Mouse (Mus musculus): ENCODE measurements at regions not wholly inside any gene's neighbourhood (a gene's known extent, or its start where the extent isn't known, plus 50 kb on each side); places are given as distances from the start of the nearest gene placed in this dataset.
"Not testable (repeated sequence)": the region's sequence is repeated elsewhere in the genome, so short reads cannot be mapped to it uniquely, and the experiment has no call there.

DNA sequence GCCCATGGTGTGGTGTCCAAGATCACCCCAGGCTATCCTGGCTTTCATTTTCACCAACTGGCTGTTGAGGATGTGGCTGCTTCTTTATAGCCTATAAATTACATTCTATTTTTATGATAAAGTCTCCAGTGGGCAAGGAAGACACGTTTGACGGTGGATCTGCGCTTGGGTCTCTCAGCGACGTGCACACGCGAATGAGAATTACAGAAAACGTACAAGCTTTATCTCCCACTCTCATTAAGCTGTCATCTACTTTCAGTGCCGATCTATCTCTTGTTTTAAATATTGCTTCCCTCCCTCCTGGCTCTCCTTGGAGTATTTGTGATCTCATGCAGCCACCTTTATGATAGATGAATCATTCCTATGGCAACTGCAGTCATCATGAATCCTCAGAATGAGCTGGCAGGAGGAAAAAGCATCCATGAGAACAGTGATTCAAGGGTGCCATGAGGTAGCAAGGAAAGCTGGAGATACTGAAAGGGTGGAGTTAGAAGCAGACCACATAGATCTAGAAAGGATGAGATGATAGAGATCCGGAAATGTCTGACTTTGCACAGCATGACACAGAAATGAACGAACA, 568.0 kb upstream of the Klhl29 start:
- H3K4me3 ChIP-seq = no peak overlapping the region
- no peak overlapping the region for H3K27ac ChIP-seq
- WGBS = 91% methylated on average over 11 of the region's 11 CpGs
- no peak overlapping the region for H3K4me2 ChIP-seq
- H3K4me1 ChIP-seq = no peaks in the 10 kb centered on the region
- H3K9me3 ChIP-seq = no peaks in the 10 kb centered on the region
- no peak overlapping the region for H3K9ac ChIP-seq
- no peaks in the 10 kb centered on the region for H3K36me3 ChIP-seq
- no peaks in the 10 kb centered on the region for H3K27me3 ChIP-seq
- no peak for ATAC-seq (ENCODE audit: insufficient number of reproducible peaks, insufficient read depth, low FRiP score, low TSS enrichment, low read depth)

DNA sequence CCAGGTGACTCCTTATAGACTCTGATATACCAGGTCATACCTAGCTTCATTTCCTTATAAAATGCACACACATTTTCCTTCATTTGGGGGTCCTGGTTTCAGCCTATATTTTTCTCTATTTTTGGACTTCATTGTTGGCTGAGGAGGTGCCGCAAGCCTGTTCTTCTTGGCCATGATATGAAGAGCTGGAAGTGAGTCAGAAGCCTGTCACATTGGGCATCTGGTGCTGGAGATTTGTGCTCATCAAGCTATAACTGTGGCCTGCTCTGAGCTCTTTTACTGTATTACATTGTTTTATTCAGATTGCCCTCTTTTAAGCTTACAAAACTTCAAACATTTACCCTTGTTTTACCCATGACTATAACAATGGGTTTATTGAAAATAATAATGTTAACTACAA, 545.8 kb upstream of the Klhl29 start:
- H3K4me1 ChIP-seq = no peaks in the 10 kb centered on the region
- no peak for ATAC-seq (ENCODE audit: insufficient number of reproducible peaks, insufficient read depth, low FRiP score, low TSS enrichment, low read depth)
- no peak overlapping the region for H3K27ac ChIP-seq
- H3K9me3 ChIP-seq = no peaks in the 10 kb centered on the region
- no peak overlapping the region for H3K4me3 ChIP-seq
- H3K27me3 ChIP-seq = no peaks in the 10 kb centered on the region
- H3K4me2 ChIP-seq = no peak overlapping the region
- H3K36me3 ChIP-seq = no peaks in the 10 kb centered on the region
- WGBS = 98% methylated on average over 1 of the region's 1 CpGs
- no peak overlapping the region for H3K9ac ChIP-seq

DNA sequence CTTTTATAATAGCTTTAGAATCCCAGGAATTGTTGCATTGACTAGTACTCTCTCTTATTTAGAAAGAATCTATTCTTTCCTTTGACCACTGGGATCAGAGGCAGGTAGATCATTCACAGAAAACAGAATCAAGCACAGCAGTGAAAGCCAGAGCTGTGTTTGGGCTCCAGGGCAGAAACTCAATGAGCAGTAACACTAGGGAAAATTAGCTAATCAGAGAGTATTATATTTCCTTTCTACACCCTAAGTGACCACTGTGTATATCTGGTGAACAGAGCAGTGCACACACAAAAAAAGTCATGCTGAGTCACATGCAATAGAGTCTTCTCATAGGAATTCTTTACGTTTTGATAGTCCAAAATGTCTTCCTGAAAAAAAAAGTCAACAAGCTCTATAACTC, 542.5 kb upstream of the Klhl29 start:
- Histone ChIP-seq H3K27me3 (no peaks in the 10 kb centered on the region), H3K4me1 (no peaks in the 10 kb centered on the region), H3K9ac (no peak overlapping the region), H3K9me3 (no peaks in the 10 kb centered on the region), H3K4me3 (no peak overlapping the region), H3K36me3 (no peaks in the 10 kb centered on the region), H3K27ac (no peak overlapping the region), H3K4me2 (no peak overlapping the region)
- no peak for ATAC-seq (ENCODE audit: insufficient number of reproducible peaks, insufficient read depth, low FRiP score, low TSS enrichment, low read depth)
- 60% methylated on average over 1 of the region's 1 CpGs for whole genome bisulfite sequencing

DNA sequence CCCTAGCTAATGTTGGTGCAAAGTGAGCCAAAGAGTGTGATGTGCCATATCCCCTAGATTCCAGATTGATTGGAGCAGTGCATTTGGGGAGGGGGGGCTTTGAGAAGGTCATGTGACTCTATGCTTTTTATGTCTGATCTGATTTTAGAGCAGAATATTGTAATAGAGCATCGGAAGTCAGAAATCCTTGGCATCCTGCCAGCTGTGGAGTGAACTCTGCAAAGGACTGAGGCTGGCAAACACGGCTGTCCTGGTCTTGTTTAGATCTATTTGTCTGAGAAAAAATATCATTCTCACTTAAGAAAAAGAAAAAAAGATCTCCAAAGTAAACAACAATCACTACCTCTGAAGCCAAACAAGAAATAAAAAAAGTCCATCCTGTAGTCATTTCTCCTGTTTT, 530.8 kb upstream of the Klhl29 start:
- Histone ChIP-seq H3K4me3 (no peak overlapping the region), H3K27ac (no peak overlapping the region), H3K4me1 (no peaks in the 10 kb centered on the region), H3K9ac (no peak overlapping the region), H3K36me3 (no peaks in the 10 kb centered on the region), H3K27me3 (no peaks in the 10 kb centered on the region), H3K4me2 (no peak overlapping the region), H3K9me3 (no peaks in the 10 kb centered on the region)
- ATAC-seq (ENCODE audit: insufficient number of reproducible peaks, insufficient read depth, low FRiP score, low TSS enrichment, low read depth) = no peak
- WGBS = 37% methylated on average over 2 of the region's 2 CpGs

DNA sequence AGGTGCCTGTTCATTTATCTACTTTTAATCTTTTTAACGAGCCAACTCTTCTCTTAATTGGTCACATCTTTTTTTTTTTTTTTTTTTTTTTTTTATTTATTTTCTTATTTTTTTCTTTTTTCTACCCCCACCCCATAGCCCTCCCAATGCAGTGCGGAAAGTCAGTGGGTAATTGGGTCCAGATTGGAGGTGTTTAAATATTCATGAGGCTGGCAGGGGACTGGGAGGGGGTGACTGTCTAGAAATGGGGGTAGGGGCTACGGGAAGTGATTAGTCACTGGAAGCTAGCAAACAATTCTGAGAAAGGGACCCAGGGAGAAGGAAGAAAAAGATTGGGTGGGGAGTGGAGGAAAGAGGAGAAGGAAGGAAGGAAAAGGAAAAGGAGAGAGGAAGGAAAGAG, 516.3 kb upstream of the Klhl29 start:
- H3K9me3 ChIP-seq; H3K9ac ChIP-seq; H3K36me3 ChIP-seq; H3K4me3 ChIP-seq; H3K4me1 ChIP-seq; H3K27ac ChIP-seq; H3K4me2 ChIP-seq; ATAC-seq (ENCODE audit: insufficient number of reproducible peaks, insufficient read depth, low FRiP score, low TSS enrichment, low read depth); H3K27me3 ChIP-seq: not testable (repeated sequence)
- WGBS = 37% methylated on average over 2 of the region's 3 CpGs

DNA sequence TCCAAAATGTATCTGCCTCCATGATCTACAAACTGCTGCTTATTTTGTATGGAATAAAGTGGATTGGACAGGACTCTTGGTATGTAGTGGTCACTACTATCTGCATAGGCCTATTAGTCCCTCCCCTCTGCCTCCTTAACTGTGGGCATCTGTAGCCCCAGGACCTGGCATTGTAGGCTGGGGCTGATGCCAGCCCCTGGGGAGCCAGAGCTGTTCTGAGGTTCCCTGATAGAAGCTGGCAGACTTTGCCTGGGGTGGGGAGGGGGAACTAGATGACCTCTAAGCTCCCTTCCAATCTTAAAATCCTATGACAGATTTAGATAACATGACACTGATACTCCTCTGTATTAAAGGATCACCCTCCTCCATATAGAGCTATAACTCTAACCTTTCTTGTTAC, 491.2 kb upstream of the Klhl29 start:
- Histone ChIP-seq H3K9me3 (no peaks in the 10 kb centered on the region), H3K27me3 (no peaks in the 10 kb centered on the region), H3K27ac (no peak overlapping the region), H3K9ac (no peak overlapping the region), H3K4me3 (no peak overlapping the region), H3K4me2 (no peak overlapping the region), H3K36me3 (no peaks in the 10 kb centered on the region), H3K4me1 (no peaks in the 10 kb centered on the region)
- no peak for ATAC-seq (ENCODE audit: insufficient number of reproducible peaks, insufficient read depth, low FRiP score, low TSS enrichment, low read depth)

DNA sequence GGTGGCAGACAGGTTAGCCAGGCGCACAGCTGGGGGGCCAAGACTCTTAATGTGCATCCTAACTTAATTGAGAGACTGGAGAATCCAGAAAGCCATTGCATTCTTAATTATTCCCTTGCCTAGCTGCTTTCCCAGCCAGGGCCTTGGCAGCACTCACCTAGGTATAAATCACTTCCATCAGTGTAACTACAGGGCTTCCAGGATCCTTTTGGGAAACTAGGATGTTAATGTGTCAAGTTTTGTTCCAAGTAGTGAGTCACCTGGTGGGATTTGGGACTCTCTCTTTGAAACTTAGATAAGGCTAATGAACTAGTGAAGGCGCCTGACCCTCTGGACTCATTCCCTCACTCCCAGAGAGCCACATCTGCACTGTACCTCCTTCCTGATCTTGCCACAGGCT, 484.3 kb upstream of the Klhl29 start:
- 0 out of 2 replicates have a peak, but pooled peaks cover 5% of the 10 kb centered on the region for H3K4me1 ChIP-seq
- 62% methylated on average over 2 of the region's 2 CpGs for WGBS
- H3K36me3 ChIP-seq = no peaks in the 10 kb centered on the region
- ATAC-seq (ENCODE audit: insufficient number of reproducible peaks, insufficient read depth, low FRiP score, low TSS enrichment, low read depth) = no peak
- H3K9me3 ChIP-seq = no peaks in the 10 kb centered on the region
- no peak overlapping the region for H3K4me3 ChIP-seq
- no peak overlapping the region for H3K27ac ChIP-seq
- no peaks in the 10 kb centered on the region for H3K27me3 ChIP-seq
- no peak overlapping the region for H3K9ac ChIP-seq
- no peak overlapping the region for H3K4me2 ChIP-seq

DNA sequence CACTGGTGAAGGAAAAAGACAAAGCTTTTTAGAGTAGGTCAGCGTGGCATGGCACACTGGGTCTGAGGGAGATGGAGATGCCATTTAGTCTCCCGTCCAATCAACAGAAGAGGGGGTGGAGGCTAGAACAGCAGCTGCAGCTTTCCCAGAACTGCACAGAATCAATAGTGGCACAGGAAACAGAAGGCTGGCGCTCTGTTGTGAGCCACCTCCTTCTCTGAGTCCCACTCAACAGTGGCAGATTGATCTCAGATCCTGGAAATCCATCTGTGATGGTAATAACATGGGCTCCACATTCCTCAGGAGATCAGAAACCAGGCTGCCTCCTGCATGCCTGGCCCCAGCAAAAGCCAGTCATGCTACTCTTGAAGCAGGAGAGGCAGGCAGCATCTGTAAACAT, 480.9 kb upstream of the Klhl29 start:
- H3K27me3 ChIP-seq = no peaks in the 10 kb centered on the region
- H3K4me3 ChIP-seq = no peak overlapping the region
- no peak for ATAC-seq (ENCODE audit: insufficient number of reproducible peaks, insufficient read depth, low FRiP score, low TSS enrichment, low read depth)
- WGBS = 55% methylated on average over 3 of the region's 3 CpGs
- H3K9ac ChIP-seq = no peak overlapping the region
- H3K9me3 ChIP-seq = no peaks in the 10 kb centered on the region
- H3K4me2 ChIP-seq = no peak overlapping the region
- 0 out of 2 replicates have a peak, but pooled peaks cover 5% of the 10 kb centered on the region for H3K4me1 ChIP-seq
- no peak overlapping the region for H3K27ac ChIP-seq
- no peaks in the 10 kb centered on the region for H3K36me3 ChIP-seq

DNA sequence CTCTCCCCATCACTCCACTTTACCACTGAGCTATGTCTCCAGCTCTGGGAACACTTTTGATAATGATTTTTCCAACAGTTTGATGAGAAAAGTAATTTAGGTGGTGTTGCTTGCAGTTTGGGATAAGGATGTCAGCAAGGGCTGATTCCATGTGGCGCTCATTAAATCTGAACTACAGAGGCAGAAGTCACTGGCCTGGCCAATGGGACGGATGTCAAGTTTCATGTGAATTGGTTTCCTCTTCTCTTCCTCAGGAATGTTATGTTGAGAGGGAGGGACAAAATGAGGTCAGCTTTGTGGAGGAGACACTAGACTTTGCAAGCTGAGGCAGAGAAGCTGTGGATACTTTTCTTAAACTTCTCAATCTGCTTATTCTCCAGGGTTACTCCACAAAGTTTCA, 434.9 kb upstream of the Klhl29 start:
- no peak overlapping the region for H3K4me3 ChIP-seq
- 55% methylated on average over 2 of the region's 2 CpGs for WGBS
- H3K4me2 ChIP-seq = no peak overlapping the region
- no peak for ATAC-seq (ENCODE audit: insufficient number of reproducible peaks, insufficient read depth, low FRiP score, low TSS enrichment, low read depth)
- H3K9me3 ChIP-seq = no peaks in the 10 kb centered on the region
- no peak overlapping the region for H3K27ac ChIP-seq
- H3K9ac ChIP-seq = no peak overlapping the region
- H3K4me1 ChIP-seq = peaks cover 9% of the 10 kb centered on the region
- no peaks in the 10 kb centered on the region for H3K36me3 ChIP-seq
- peaks cover 4% of the 10 kb centered on the region for H3K27me3 ChIP-seq

DNA sequence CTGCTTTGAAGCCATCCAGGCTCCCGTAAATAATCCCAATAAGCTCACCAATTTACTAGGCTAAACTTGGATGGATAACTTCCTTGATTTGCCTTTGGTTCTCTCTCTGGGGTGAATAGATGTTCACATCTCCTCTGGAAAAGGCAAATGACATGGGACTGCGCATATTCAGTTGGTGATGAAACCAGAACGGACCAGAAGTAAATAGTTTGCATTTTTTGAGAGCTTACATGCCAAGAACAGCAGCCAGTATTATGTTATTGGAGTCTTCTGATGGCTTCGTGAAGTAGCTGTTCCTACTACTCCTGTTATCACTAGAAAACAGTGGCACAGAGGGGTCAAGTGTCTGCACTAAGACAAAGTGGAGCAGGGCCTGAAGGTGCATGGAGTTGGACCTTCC, 434.5 kb upstream of the Klhl29 start:
- Histone ChIP-seq H3K27me3 (peaks cover 4% of the 10 kb centered on the region), H3K4me2 (no peak overlapping the region), H3K36me3 (no peaks in the 10 kb centered on the region), H3K9me3 (no peaks in the 10 kb centered on the region), H3K27ac (no peak overlapping the region), H3K4me1 (peaks cover 9% of the 10 kb centered on the region), H3K9ac (no peak overlapping the region), H3K4me3 (no peak overlapping the region)
- 58% methylated on average over 4 of the region's 4 CpGs for WGBS
- no peak for ATAC-seq (ENCODE audit: insufficient number of reproducible peaks, insufficient read depth, low FRiP score, low TSS enrichment, low read depth)

DNA sequence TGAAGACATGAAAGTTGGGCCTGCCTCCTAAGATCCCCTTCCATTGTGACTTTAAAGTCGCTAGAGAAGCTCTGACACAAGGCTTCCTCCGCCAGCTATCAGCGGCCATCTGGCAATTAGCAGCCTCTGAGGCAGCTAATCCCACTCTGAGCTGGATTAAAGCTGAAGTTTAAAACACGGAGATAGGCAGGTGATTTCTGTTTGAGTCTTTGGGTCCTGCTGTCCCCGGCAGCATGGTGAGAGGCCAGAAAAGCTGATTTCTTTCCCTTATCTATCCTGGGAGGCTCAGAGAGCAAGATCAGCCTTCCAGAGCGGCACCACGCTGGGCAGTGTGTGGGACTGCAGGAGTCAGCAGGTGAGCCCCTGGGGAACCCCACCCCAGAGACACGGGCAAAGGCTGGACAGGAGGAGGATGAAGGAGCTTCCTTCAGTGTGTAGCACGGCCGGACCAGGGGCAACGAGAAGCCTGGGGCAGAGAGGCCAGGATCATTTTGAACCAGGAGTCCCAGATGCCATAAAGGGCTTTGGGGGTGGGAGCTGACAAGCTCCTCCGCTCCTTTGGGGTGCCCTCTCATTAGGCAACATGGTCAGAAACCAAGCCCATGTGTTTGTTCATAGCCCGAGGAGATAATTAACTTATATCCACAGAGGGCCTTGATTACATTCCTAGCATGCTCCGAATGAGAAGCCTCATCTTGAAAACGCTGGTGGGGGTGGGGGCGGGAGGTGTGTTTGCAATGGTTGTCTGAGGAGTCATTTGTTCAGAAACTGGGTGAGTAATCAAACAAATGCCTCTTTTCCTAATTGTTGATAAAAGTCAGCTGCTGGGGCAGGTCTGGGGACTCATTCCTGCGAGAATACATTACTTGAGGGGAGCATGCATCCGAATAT, 432.8 kb upstream of the Klhl29 start:
- Histone ChIP-seq H3K27ac (no peak overlapping the region), H3K4me1 (peaks cover 9% of the 10 kb centered on the region), H3K4me3 (no peak overlapping the region), H3K9ac (0 out of 2 replicates have a peak overlapping the region, but pooled peaks have one; percentile 0), H3K36me3 (no peaks in the 10 kb centered on the region), H3K27me3 (peaks cover 4% of the 10 kb centered on the region), H3K9me3 (no peaks in the 10 kb centered on the region), H3K4me2 (peak overlapping the region; percentile 18; the same call in 1 of the 2 replicates)
- WGBS = 13% methylated on average over 18 of the region's 18 CpGs
- ATAC-seq (ENCODE audit: insufficient number of reproducible peaks, insufficient read depth, low FRiP score, low TSS enrichment, low read depth) = no peak

DNA sequence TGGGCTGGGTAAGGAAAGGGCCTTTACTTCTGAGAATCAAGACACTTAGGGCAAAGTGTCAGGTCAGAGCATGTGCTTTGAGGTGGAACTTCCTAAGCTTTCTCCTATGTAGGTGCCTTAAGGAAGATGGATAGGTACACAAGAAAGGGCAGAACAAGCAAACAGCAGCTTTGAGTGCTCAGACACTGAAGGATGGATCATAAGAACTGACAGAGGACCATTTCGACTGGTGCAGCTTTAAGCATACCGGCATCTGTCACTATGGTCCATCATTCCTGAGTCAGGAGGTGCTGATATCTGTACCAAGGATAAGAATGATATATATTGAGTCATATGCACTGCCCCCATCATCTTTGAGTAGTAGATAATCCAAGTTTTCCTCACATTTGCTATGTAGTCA, 430.2 kb upstream of the Klhl29 start:
- Histone ChIP-seq H3K4me1 (peaks cover 9% of the 10 kb centered on the region), H3K4me2 (no peak overlapping the region), H3K36me3 (no peaks in the 10 kb centered on the region), H3K4me3 (no peak overlapping the region), H3K27ac (no peak overlapping the region), H3K9ac (no peak overlapping the region), H3K27me3 (peaks cover 4% of the 10 kb centered on the region), H3K9me3 (no peaks in the 10 kb centered on the region; the same call in 1 of the 2 replicates)
- WGBS = 90% methylated on average over 2 of the region's 2 CpGs
- ATAC-seq (ENCODE audit: insufficient number of reproducible peaks, insufficient read depth, low FRiP score, low TSS enrichment, low read depth) = no peak
